Mouse (Mus musculus): ENCODE data around the gene Eps15l1.
A peak's percentile ranks its signal among the peaks of the same experiment; 100 is the strongest.

GRCm38 (mm10) chr8:72318801-72319322, 102.4 kb downstream of the Eps15l1 start, which contains the start of gene Klf2:
- TF ChIP-seq CTCF (IDR thresholded peaks at IDR 0.05; ENCODE audit: low read depth) (peak; percentile 20; the same call in 1 of the 2 replicates), EP300 (optimal IDR thresholded peaks at IDR 0.05) (no peak)
